Mouse (Mus musculus): ENCODE results near the gene Eif2a.

GRCm38 (mm10) chr3:58508020-58508750 is 17.4 kb upstream of the Eif2a start:
- no peak for TF ChIP-seq POLR2A (IDR thresholded peaks at IDR 0.05; ENCODE audit: borderline replicate concordance, extremely low read depth, low read depth, low read length)
- TF ChIP-seq CTCF (IDR thresholded peaks at IDR 0.05; ENCODE audit: insufficient read depth, low read length): no peak

Data from lung, adult 2 months (tissue).